ENCODE assay signal across 8 mouse cellular contexts in genomic region chr14:27237522-27238187, GRCm38 (mm10).
DNase-seq lines count a peak whose midpoint lies in the region; ATAC-seq and TF ChIP-seq lines count a peak whose summit lies in the region.

No protein-coding gene starts in this region.

- peak; percentile 81; the same call in 1 of the 2 replicates for ATAC-seq in lung, embryonic 15.5 days (ENCODE audit: borderline replicate concordance, extremely low read depth, low FRiP score, low TSS enrichment)
- no peak for ATAC-seq in midbrain, embryonic 13.5 days

- no peak for TF ChIP-seq CTCF in CH12.LX (conservative IDR thresholded peaks at IDR 0.05 in 1 of 2, IDR thresholded peaks at IDR 0.05 in 1 of 2; ENCODE audit: low read depth in 2 of 2, low read length in 2 of 2)

- no peak overlapping the region for H3K9ac ChIP-seq in CH12.LX (ENCODE audit: insufficient read depth, low read depth)
- no peak overlapping the region for H3K9ac ChIP-seq in lung, embryonic 15.5 days
- no peak overlapping the region for H3K9ac ChIP-seq in midbrain, embryonic 13.5 days (replicated peaks)

- peak overlapping the region; percentile 34; the same call in 1 of the 2 replicates for H3K4me2 ChIP-seq in CH12.LX (ENCODE audit: insufficient read depth, low read depth, poor library complexity, severe bottlenecking)
- peak overlapping the region; percentile 31 for H3K4me2 ChIP-seq in lung, embryonic 15.5 days
- no peak overlapping the region for H3K4me2 ChIP-seq in midbrain, embryonic 13.5 days (replicated peaks)

- no peaks in the 10 kb centered on the region for H3K27me3 ChIP-seq in CH12.LX (replicated peaks)
- H3K27me3 ChIP-seq in lung, embryonic 15.5 days = no peaks in the 10 kb centered on the region
- no peaks in the 10 kb centered on the region for H3K27me3 ChIP-seq in midbrain, embryonic 13.5 days

- no peak for TF ChIP-seq POLR2A in CH12.LX (IDR thresholded peaks at IDR 0.05; ENCODE audit: low read depth, low read length)

- no peak for DNase-seq in CH12.LX (ENCODE audit: extremely low read depth)
- peak; percentile 99 for DNase-seq in heart, adult 11 months
- DNase-seq in kidney, adult 8-10 months = peak; percentile 58 to 60
- peak; percentile 60 to 62 for DNase-seq in spleen, postnatal 36 days (ENCODE audit: low spot score in 2 of 2)
- no peak for DNase-seq in layer of hippocampus, postnatal 25 days (ENCODE audit: extremely low spot score in 1 of 2, low spot score in 1 of 2)

- peaks cover 6 to 26% of the 10 kb centered on the region in 2 experiments for H3K4me1 ChIP-seq in CH12.LX (ENCODE audit: control insufficient read depth in 1 of 2, insufficient read depth in 2 of 2)
- peaks cover 39% of the 10 kb centered on the region for H3K4me1 ChIP-seq in brown adipose tissue, adult 24 weeks (ENCODE audit: control insufficient read depth, insufficient read depth, insufficient read length, low read length)
- peaks cover 8% of the 10 kb centered on the region; the same call in 1 of the 2 replicates for H3K4me1 ChIP-seq in lung, embryonic 15.5 days
- peaks cover 4% of the 10 kb centered on the region for H3K4me1 ChIP-seq in midbrain, embryonic 13.5 days (replicated peaks)

- in situ Hi-C loops in CH12.LX (cut with MboI; ENCODE audit: low pct_ligation_motif_present, low pct_unique_long_range_greater_than_20kb, low sequenced_read_pairs) = no loop called here

- dilution Hi-C loops in CH12.LX (cut with MboI; ENCODE audit: extremely low pct_ligation_motif_present, extremely low pct_unique_long_range_greater_than_20kb, low sequenced_read_pairs) = no loop called here

- H3K36me3 ChIP-seq in CH12.LX (replicated peaks in 1 of 2; ENCODE audit: control insufficient read depth in 1 of 2, insufficient read depth in 1 of 2, low read length in 1 of 2) = no peaks in the 10 kb centered on the region
- no peaks in the 10 kb centered on the region for H3K36me3 ChIP-seq in lung, embryonic 15.5 days
- H3K36me3 ChIP-seq in midbrain, embryonic 13.5 days = no peaks in the 10 kb centered on the region

- TF ChIP-seq RAD21 in CH12.LX (IDR thresholded peaks at IDR 0.05; ENCODE audit: low read depth, low read length) = no peak

- no peak for TF ChIP-seq EP300 in CH12.LX (IDR thresholded peaks at IDR 0.05; ENCODE audit: low read length)

- H3K27ac ChIP-seq in CH12.LX (ENCODE audit: insufficient read depth, low read depth) = no peak overlapping the region
- H3K27ac ChIP-seq in brown adipose tissue, adult 24 weeks (replicated peaks; ENCODE audit: low read depth, low read length) = peak overlapping the region; percentile 86
- peak overlapping the region; percentile 38 for H3K27ac ChIP-seq in lung, embryonic 15.5 days
- no peak overlapping the region for H3K27ac ChIP-seq in midbrain, embryonic 13.5 days

- H3K79me2 ChIP-seq in CH12.LX (replicated peaks; ENCODE audit: control insufficient read depth, extremely low read depth, insufficient read depth, poor library complexity, severe bottlenecking) = no peaks in the 10 kb centered on the region

- no peak overlapping the region for H3K4me3 ChIP-seq in CH12.LX (replicated peaks in 1 of 3; ENCODE audit: low read depth in 2 of 3, low read length in 2 of 3, poor library complexity in 1 of 3)
- H3K4me3 ChIP-seq in brown adipose tissue, adult 24 weeks (ENCODE audit: insufficient read depth, low read depth, low read length) = peak overlapping the region; percentile 66
- H3K4me3 ChIP-seq in lung, embryonic 15.5 days = peak overlapping the region; percentile 31
- no peak overlapping the region for H3K4me3 ChIP-seq in midbrain, embryonic 13.5 days (replicated peaks)

- WGBS in lung, embryonic 15.5 days = 25% methylated on average over 12 of the region's 12 CpGs
- 66% methylated on average over 12 of the region's 12 CpGs for WGBS in midbrain, embryonic 13.5 days

- H3K9me3 ChIP-seq in CH12.LX (replicated peaks; ENCODE audit: low read length) = no peaks in the 10 kb centered on the region
- H3K9me3 ChIP-seq in lung, embryonic 15.5 days = no peaks in the 10 kb centered on the region
- H3K9me3 ChIP-seq in midbrain, embryonic 13.5 days = no peaks in the 10 kb centered on the region

TF ChIP-seq in CH12.LX, 34 proteins besides CTCF, POLR2A, EP300 and RAD21:
- TF ChIP-seq USF2 (conservative IDR thresholded peaks at IDR 0.05; ENCODE audit: low read depth, low read length) (no peak), MAFK (IDR thresholded peaks at IDR 0.05; ENCODE audit: insufficient replicate concordance, low read length) (no peak), KAT2A (IDR thresholded peaks at IDR 0.05; ENCODE audit: insufficient replicate concordance, low read length) (no peak), ELF1 (IDR thresholded peaks at IDR 0.05; ENCODE audit: low read depth, low read length) (no peak), TBP (conservative IDR thresholded peaks at IDR 0.05; ENCODE audit: low read depth, low read length) (no peak), TCF12 (IDR thresholded peaks at IDR 0.05; ENCODE audit: low read depth, low read length) (no peak), BHLHE40 (IDR thresholded peaks at IDR 0.05; ENCODE audit: low read depth, low read length) (no peak), MEF2A (IDR thresholded peaks at IDR 0.05; ENCODE audit: borderline replicate concordance, low read depth, low read length) (no peak), MAZ (IDR thresholded peaks at IDR 0.05; ENCODE audit: low read depth, low read length) (no peak), POLR2AphosphoS2 (IDR thresholded peaks at IDR 0.05; ENCODE audit: low read depth, low read length) (no peak), ZC3H11A (IDR thresholded peaks at IDR 0.05; ENCODE audit: low read depth, low read length) (no peak), HCFC1 (IDR thresholded peaks at IDR 0.05; ENCODE audit: low read depth, low read length) (no peak), CHD1 (IDR thresholded peaks at IDR 0.05; ENCODE audit: low read depth, low read length) (no peak), ZKSCAN1 (IDR thresholded peaks at IDR 0.05; ENCODE audit: borderline replicate concordance, low read depth, low read length) (no peak), SMC3 (IDR thresholded peaks at IDR 0.05; ENCODE audit: low read depth, low read length) (no peak), SIN3A (IDR thresholded peaks at IDR 0.05; ENCODE audit: low read length) (no peak), ZMIZ1 (IDR thresholded peaks at IDR 0.05; ENCODE audit: low read depth, low read length) (no peak)

Comparison
In these comparisons a context has a peak if more than half of its experiments do, and no peak if none do; other contexts are left out.
1. DNase-seq: peak in heart, adult 11 months (single experiment), kidney, adult 8-10 months (2 of 2) and spleen, postnatal 36 days (2 of 2); none in CH12.LX (single experiment) and layer of hippocampus, postnatal 25 days (0 of 2).
2. H3K27ac ChIP-seq: peak in brown adipose tissue, adult 24 weeks (single experiment) and lung, embryonic 15.5 days (single experiment); none in CH12.LX (single experiment) and midbrain, embryonic 13.5 days (single experiment).
3. H3K4me3 ChIP-seq: peak in brown adipose tissue, adult 24 weeks (single experiment) and lung, embryonic 15.5 days (single experiment); none in CH12.LX (0 of 3) and midbrain, embryonic 13.5 days (single experiment).